Mouse (Mus musculus) A20 (cell line): ENCODE results near the gene Sumf2.

Experiments used
- DNase-seq: peaks from one replicate; pipeline ENCODE4 v3.0.0-alpha.2; 2011; ENCODE audit warnings: low read depth, low spot score

Gene Sumf2

GRCm38 (mm10) chr5:129908242-129908965 lies 61.6 kb downstream of the Sumf2 start, which contains the start of gene Nupr1l:
TSS of gene Nupr1l (plus strand) at chr5:129908540.
- DNase-seq: peak; percentile 92

- DNase-seq: no peak
These were observed 62.4 kb downstream of the Sumf2 start for GRCm38 (mm10) chr5:129909147-129909546.

- no peak for DNase-seq
These were observed 62.8 kb downstream of the Sumf2 start for GRCm38 (mm10) chr5:129909591-129909990.
